Mouse (Mus musculus) megakaryocyte, embryonic 14.5 days (primary cell): Measurements from ENCODE around the gene Nfatc3.

Experiments
- FLI1 ChIP-seq: IDR thresholded peaks from 2 replicates; pipeline ENCODE4 v1.6.1; 2012; ENCODE audit warnings: low read length, inconsistent platforms, mixed read lengths
- GATA1 ChIP-seq: IDR thresholded peaks from 3 replicates; pipeline ENCODE4 v1.6.1; 2012; ENCODE audit warnings: mixed read lengths, low read length, inconsistent platforms, borderline replicate concordance

GRCm38 (mm10) chr8:106069565-106069964, 10.9 kb downstream of the Nfatc3 start:
- TF ChIP-seq GATA1: no peak
- no peak for TF ChIP-seq FLI1
